11 mouse cellular contexts compared by ENCODE assay signal in the genomic region with DNA sequence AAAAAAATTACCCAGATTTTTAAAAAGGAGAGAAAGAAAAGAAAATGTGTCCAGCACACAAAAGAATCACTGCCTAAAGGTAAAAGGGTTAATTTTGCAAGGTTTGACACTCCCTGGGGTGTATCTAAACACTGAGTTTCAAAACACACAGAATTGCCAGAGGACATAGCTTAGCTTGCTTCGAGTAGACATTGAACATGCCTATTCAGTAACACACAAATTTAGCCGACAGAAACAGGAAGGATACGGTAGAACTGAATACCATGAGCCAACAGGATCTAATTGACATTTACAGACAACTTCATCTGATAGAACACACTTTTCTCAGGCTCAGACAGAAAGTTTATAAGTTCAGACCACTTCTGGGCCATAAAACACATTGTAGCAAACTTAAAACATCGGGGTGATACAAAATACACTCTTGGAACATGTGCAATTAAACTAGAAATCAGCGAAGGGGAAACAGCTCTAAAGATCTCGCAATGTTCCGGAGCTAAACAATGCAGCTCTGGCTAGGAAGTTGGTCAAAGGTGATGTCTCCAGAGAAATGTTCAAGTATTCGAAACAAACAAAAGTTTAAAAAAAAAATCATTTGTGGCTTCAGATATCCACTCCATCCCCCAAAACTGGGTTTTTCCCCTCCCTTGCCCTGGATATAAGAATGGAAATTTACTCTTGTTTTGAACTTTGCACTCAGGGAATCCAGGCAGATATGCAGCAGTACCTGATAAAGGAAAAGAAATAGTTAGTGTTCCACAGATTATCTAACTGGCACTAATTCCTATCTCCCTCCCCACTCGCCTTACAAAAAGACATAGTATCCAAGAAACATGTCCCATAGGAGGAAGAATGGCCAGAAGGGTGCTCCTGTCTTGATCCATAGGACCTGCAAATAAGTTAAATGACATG.
DNase-seq lines count a peak whose midpoint lies in the region; ATAC-seq lines count a peak whose summit lies in the region.
"Had no signal": no experiment of that assay in that cellular context is flagged by ENCODE, and none has a peak within 500 bp of the region (broad histone marks: within the 10 kb centered on the region; RNA-seq: fewer than 3 reads in every experiment).

No protein-coding gene starts in this region.

- ATAC-seq in heart, embryonic 11.5 days (replicated peaks; ENCODE audit: insufficient number of reproducible peaks, low FRiP score, low TSS enrichment): no peak
- no peak for ATAC-seq in midbrain, embryonic 13.5 days
- ATAC-seq in cerebellum, adult (ENCODE audit: insufficient number of reproducible peaks, low FRiP score, low TSS enrichment): no peak

- DNase-seq in heart, postnatal 14 days: no peak
- DNase-seq in midbrain, embryonic 10.5 days (ENCODE audit: low spot score): no peak
- DNase-seq in heart, postnatal 10 days: peak; percentile 23 to 35
- no peak for DNase-seq in thymus, postnatal 4 days
- DNase-seq: cerebellum, postnatal 10 days; lung, postnatal 10 days had no signal

- H3K9me3 ChIP-seq in heart, embryonic 11.5 days (replicated peaks; ENCODE audit: control insufficient read depth, low read length): no peaks in the 10 kb centered on the region
- H3K9me3 ChIP-seq in midbrain, embryonic 10.5 days (replicated peaks): no peaks in the 10 kb centered on the region
- H3K9me3 ChIP-seq in midbrain, embryonic 13.5 days: no peaks in the 10 kb centered on the region

- intact Hi-C loops in heart, postnatal 14 days (cut with DNase I): loop anchor here (5.0 kb wide), 2 partner anchors 119 to 134 kb away; no protein-coding TSS in a partner anchor
- intact Hi-C loops in heart, postnatal 10 days (cut with DNase I): no loop called here

- H3K27me3 ChIP-seq in heart, embryonic 11.5 days (ENCODE audit: control insufficient read depth, insufficient read depth, low read length): no peaks in the 10 kb centered on the region
- no peaks in the 10 kb centered on the region for H3K27me3 ChIP-seq in midbrain, embryonic 10.5 days (ENCODE audit: low read depth, poor library complexity, severe bottlenecking)
- no peaks in the 10 kb centered on the region for H3K27me3 ChIP-seq in midbrain, embryonic 13.5 days
- H3K27me3 ChIP-seq: CH12.LX had no signal

- no peaks in the 10 kb centered on the region for H3K36me3 ChIP-seq in heart, embryonic 11.5 days (ENCODE audit: control insufficient read depth, insufficient read depth, low read length)
- no peaks in the 10 kb centered on the region for H3K36me3 ChIP-seq in midbrain, embryonic 10.5 days
- H3K36me3 ChIP-seq in midbrain, embryonic 13.5 days: no peaks in the 10 kb centered on the region

- no peak overlapping the region for H3K4me3 ChIP-seq in heart, embryonic 11.5 days (ENCODE audit: low read depth, low read length)
- H3K4me3 ChIP-seq in midbrain, embryonic 10.5 days: no peak overlapping the region
- no peak overlapping the region for H3K4me3 ChIP-seq in midbrain, embryonic 13.5 days (replicated peaks)
- H3K4me3 ChIP-seq: erythroblast, embryonic 14.5 days had no signal

- H3K9ac ChIP-seq in heart, embryonic 11.5 days (ENCODE audit: low read depth, low read length): no peak overlapping the region
- no peak overlapping the region for H3K9ac ChIP-seq in midbrain, embryonic 13.5 days (replicated peaks)

- H3K4me2 ChIP-seq in heart, embryonic 11.5 days: no peak overlapping the region
- H3K4me2 ChIP-seq in midbrain, embryonic 13.5 days (replicated peaks): no peak overlapping the region

- 50% methylated on average over 9 of the region's 9 CpGs for WGBS in heart, embryonic 11.5 days (ENCODE audit: insufficient replicate concordance)
- WGBS in midbrain, embryonic 10.5 days: 68% methylated on average over 9 of the region's 9 CpGs
- WGBS in midbrain, embryonic 13.5 days: 59% methylated on average over 9 of the region's 9 CpGs

- no peaks in the 10 kb centered on the region for H3K4me1 ChIP-seq in heart, embryonic 11.5 days (ENCODE audit: control insufficient read depth, insufficient read depth, low read length)
- H3K4me1 ChIP-seq in midbrain, embryonic 10.5 days: 0 out of 2 replicates have a peak, but pooled peaks cover 7% of the 10 kb centered on the region
- no peaks in the 10 kb centered on the region for H3K4me1 ChIP-seq in midbrain, embryonic 13.5 days (replicated peaks)

- 0 out of 2 replicates have a peak overlapping the region, but pooled peaks have one; percentile 12 for H3K27ac ChIP-seq in heart, embryonic 11.5 days (ENCODE audit: low read depth, low read length)
- 0 out of 2 replicates have a peak overlapping the region, but pooled peaks have one; percentile 3 for H3K27ac ChIP-seq in midbrain, embryonic 10.5 days (replicated peaks)
- no peak overlapping the region for H3K27ac ChIP-seq in midbrain, embryonic 13.5 days

Comparison
In these comparisons a context has a peak if more than half of its experiments do, and no peak if none do; other contexts are left out.
1. DNase-seq: peak in heart, postnatal 10 days (2 of 2); none in heart, postnatal 14 days (0 of 2), midbrain, embryonic 10.5 days (single experiment) and thymus, postnatal 4 days (single experiment).